Mouse (Mus musculus): ENCODE data around the gene Gm5938. TPM values are rescaled to one million over a fixed set of nuclear protein-coding genes. Genes with fewer than 3 reads are reported as not detected.

Gene Gm5938
- not detected in 2 replicates for total RNA-seq (2021)
- long read RNA-seq, experiment 1: 0 reads
- long read RNA-seq, experiment 2: 0 reads

DNA sequence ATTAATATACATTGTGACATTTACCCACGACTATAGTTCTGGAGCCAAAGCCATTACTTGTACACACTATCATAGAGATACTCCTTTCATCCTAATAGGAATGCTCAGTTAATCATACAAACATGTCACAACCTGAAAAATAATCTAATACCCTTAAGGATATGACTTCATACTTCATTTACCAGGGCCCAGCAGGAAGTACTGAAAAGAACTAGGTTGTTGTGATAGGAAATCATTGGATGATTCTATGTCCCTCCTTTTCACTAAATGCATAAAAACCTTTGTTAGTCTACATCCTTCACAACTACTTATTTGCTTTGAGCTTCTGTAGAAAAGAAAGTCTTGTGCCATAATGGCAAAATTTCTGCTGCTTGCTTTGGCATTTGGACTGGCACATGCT, at the start of gene Gm5938:
Gene Gm5938, plus strand, starts transcription at position 301 of the 400 bp plus-strand sequence.
- no peak for DNase-seq

DNA sequence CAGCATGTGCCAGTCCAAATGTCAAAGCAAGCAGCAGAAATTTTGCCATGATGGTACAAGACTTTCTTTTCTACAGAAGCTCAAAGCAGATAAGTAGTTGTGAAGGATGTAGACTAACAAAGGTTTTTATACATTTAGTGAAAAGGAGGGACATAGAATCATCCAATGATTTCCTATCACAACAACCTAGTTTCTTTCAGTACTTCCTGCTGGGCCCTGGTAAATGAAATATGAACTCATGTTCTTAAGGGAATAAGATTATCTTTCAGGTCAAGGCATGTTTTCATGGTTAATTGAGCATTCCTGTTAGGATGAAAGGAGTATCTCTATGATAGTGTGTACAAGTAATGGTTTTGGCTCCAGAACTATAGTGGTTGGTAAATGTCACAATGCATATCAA, 34.0 kb upstream of the Gm5938 start, which contains the start of gene Obp1a:
Gene Obp1a, minus strand, starts transcription at position 101 of the 400 bp plus-strand sequence.
- no peak for DNase-seq

Other genes with a start within 250 kb of the Gm5938 start
- not detected in 2 replicates for gene 5430402E10Rik, start 200.4 kb upstream of the Gm5938 start, total RNA-seq (2021)
- not detected in 2 replicates for gene Obp1a, start 34.1 kb upstream of the Gm5938 start, total RNA-seq (2021)
- not detected in 2 replicates for gene Obp1b, start 61.3 kb downstream of the Gm5938 start, total RNA-seq (2021)
- not detected in 2 replicates for gene Gm14743, start 120.5 kb downstream of the Gm5938 start, total RNA-seq (2021)
- not detected in 2 replicates for gene 4930480E11Rik, start 244.2 kb downstream of the Gm5938 start, total RNA-seq (2021)